Mouse (Mus musculus) adipocyte (in vitro differentiated cells): ENCODE results near the gene Hist1h3f.
A peak's percentile ranks its signal among the peaks of the same experiment; 100 is the strongest.

Experiments used
- DNase-seq: peaks from one replicate; pipeline ENCODE4 v3.0.0-alpha.2; 2016; ENCODE audit warnings: low spot score

The Hist1h3f gene

GRCm38 (mm10) chr13:23518295-23518603 is 25.6 kb upstream of the Hist1h3f start:
- DNase-seq, result no peak

GRCm38 (mm10) chr13:23518885-23519284 is 25.0 kb upstream of the Hist1h3f start:
- peak; percentile 88 for DNase-seq

DNA sequence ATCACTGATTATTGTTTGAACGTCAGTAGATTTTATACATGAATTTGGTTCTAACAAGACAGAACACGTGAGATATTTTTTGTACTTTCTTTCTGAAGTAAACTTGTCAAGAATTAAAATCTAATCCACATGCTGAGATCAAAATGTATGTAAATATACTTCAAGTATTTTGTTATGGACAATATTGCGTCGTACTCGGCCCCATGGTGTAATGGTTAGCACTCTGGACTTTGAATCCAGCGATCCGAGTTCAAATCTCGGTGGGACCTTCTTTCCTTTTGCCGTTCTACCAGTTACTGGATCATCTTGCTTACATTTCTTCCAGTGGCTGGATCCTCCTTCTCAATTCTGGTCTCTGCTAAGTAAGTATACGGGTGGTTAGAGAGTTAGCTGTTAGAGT is 24.4 kb upstream of the Hist1h3f start:
- peak; percentile 83 for DNase-seq

DNA sequence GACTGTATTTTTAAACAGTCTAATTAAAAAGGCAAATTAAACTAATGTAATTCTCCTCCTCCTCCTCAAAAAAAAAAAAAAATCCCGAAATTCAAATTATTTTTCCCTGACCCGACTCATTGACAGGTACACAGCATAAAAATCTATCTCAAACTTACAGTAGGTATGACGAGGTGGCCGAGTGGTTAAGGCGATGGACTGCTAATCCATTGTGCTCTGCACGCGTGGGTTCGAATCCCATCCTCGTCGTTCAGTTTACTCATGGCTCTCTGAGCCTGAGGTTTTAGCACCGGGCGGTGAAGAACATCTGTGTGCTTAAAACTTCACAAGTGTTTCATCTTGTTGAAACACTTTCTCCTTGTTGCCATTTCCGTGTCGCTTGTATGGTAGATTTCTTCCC is 22.1 kb upstream of the Hist1h3f start:
- DNase-seq, result peak; percentile 66

DNA sequence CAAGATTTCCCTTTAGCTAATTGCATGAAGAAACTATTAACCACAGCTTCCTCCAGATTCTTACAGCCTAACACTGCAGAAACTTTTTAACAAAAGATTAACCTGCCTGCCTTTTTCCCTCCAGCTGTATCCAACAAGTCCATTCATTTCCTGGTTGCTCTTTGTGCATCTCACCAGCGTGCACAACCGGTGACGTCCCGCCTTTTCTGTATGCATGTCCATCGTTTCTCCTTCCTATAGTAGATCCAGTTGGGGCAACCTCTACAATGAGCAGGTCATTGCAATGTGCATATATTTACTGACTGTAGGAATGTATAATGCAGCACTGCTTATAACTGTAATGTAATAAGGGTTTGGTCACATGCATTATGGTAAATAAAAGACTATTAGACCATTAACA is 19.9 kb upstream of the Hist1h3f start:
- no peak for DNase-seq

- DNase-seq, result peak; percentile 86
Observed at GRCm38 (mm10) chr13:23524654-23525053, 19.2 kb upstream of the Hist1h3f start.

DNA sequence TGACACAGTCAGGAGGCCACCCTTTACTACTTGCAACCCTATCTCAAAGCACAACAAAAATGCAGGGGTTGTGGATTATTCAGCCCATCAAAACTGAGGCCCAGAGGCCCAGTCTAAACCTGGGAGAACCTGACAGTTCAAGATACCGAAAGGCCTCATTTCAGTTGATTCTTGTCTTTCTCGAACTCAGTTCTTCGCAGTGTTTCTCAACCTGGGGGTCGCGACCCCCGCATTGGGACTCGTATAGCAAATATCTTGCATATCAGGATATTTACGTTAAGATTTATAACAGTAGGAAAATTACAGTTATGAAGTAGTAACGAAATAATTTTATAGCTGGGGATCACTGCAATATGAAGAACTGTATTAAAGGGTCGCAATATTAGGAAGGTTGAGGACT is 18.0 kb upstream of the Hist1h3f start:
- no peak for DNase-seq

DNA sequence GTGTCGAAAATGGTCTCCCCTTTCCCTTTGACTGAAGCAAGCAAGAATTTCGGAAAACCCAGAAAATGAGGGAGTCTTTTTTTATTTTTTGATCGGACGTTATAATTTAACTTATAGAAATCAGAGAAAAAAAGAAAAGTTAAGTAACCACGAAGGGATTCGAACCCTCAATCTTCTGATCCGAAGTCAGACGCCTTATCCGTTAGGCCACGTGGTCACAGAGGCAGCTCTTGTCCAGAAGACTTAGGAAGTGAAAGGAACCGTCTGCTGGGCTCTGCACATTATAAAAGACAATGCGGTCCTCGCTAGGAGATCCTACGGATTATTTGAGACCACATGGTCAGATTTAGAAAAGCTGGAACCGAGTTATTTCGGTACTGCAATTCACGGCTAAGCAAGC is 17.5 kb upstream of the Hist1h3f start:
- DNase-seq, result peak; percentile 86

GRCm38 (mm10) chr13:23529005-23529404 is 14.8 kb upstream of the Hist1h3f start:
- DNase-seq, result no peak

- no peak for DNase-seq
Observed at GRCm38 (mm10) chr13:23529480-23530165, 14.2 kb upstream of the Hist1h3f start.

DNA sequence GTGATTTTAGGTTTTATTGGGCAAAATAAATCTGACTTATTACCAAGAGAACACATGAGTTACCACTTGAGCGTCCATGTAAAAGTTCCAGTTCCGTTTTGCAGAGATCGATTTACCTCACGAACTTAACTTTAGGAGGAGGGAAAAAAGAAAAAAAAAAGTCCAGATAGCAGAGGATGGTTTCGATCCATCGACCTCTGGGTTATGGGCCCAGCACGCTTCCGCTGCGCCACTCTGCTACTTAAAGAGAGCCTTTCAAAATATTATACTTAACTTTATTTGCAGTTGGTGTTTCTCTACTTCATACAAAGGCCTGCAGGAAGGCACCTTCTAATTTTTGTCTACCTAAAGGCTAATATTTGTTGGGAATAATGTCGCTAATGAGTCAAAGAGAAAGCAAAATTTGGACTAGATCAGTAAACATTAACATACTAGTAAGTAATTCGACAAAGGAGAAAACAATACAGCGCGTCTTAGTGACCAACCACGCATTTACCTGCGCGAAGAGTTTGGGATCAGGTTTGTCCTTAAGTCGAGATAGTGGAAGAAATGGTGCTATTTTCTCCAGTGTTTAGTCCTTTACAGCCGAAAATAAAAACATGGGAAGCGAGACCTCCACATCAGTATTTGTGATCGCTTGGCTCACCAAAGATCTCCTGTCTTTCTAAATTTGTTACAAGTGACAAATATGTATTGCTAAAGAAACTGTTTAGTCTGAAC is 13.5 kb upstream of the Hist1h3f start:
- DNase-seq, result peak; percentile 73

- DNase-seq, result peak; percentile 97
Observed at GRCm38 (mm10) chr13:23530901-23531875, 12.7 kb upstream of the Hist1h3f start, which contains the start of gene Hist1h4h. TSS of gene Hist1h4h (plus strand) at chr13:23531050.

- no peak for DNase-seq
Observed at GRCm38 (mm10) chr13:23532262-23533075, 11.4 kb upstream of the Hist1h3f start.

- peak; percentile 83 for DNase-seq
Observed at GRCm38 (mm10) chr13:23533560-23534367, 10.1 kb upstream of the Hist1h3f start, which contains the start of gene Hist1h2af. TSS of gene Hist1h2af (plus strand) at chr13:23533906.

GRCm38 (mm10) chr13:23534368-23535131 is 9.3 kb upstream of the Hist1h3f start:
- no peak for DNase-seq

GRCm38 (mm10) chr13:23535137-23536075 is 8.4 kb upstream of the Hist1h3f start, which contains the start of gene Hist1h3g:
TSS of gene Hist1h3g (plus strand) at chr13:23535422.
- peak; percentile 92 for DNase-seq

DNA sequence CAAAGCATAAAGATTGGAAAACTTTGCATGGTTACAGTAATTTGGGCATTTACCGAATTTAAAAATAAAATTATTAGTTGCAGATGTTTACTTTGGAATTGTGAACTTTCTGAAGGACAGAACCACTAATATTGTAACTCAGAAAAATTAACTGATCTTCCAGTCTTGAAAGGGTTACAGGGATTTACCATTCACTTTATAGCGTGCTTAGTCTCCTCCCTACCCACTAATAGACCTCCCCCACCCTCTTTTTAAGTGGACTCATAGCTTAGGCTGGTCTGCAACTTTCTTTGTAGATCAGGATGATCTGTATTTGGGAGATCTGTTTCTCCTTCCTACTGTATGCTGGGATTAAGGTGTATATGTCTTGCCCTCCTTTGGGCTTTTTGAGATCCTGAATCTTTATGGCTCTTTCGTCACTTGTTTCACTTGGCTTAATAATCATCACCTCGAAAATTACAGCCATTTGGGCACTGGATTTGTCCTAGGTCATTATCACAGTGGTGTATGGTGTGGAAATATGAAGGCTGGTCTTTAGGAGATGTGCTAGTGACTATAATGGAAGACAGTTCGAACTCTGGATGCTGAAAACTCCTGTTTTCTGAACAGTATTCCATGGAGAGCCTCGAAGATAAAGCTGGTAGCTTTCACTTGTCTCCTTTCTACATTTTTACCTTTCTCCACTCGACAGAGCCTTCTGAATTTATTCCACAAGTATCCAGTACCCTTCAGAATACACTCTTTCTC is 7.6 kb upstream of the Hist1h3f start:
- no peak for DNase-seq
